Mouse (Mus musculus): ENCODE data around the gene Patl2. TPM values are rescaled to one million over a fixed set of nuclear protein-coding genes. Genes with fewer than 3 reads are reported as not detected.

The Patl2 gene
- total and polyA plus RNA-seq, 3 experiments, result not detected

DNA sequence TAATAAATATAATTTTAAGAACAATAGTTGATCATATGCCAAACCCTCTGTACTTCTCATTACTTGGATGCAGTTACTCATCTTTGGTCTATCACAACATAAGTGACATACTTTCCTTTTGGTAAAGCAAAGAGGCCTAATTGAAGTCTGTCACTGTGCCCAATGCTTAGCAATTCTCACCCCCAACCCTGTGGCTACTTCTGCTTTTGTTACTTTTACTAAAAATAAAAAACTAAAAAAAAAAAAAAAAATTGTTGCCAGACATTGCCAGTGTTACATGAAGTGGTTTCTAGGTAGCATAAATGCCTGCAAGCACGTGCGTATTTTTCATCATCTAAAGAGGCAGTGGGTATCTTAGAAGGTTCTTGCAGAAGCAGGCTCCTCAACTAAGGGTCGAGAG, 33.1 kb downstream of the Patl2 start:
- dilution Hi-C loops (cut with MboI; ENCODE audit: extremely low pct_ligation_motif_present, extremely low pct_unique_long_range_greater_than_20kb, low sequenced_read_pairs), result no loop called here
- H3K27ac ChIP-seq (ENCODE audit: insufficient read depth, low read depth), result no peak overlapping the region

DNA sequence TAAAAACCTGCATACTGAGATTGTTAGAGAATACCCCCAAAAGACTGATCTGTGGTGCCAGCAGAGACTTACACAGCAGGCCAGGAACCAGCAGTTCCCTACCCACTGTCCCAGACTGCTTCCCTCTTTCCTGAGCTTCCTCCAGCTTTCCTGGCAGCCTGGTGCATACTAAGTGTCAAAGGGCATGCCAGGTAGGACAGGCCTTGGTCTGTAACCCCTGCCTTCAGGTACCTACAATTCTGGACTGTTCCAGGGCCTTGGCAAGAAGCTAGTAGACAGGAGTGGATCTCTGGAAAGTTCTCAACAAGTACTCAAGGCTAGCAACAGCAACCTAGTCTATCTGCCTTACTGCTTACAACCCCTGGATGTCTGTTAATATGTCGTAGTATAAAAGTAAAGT, 34.8 kb downstream of the Patl2 start:
- Histone ChIP-seq H3K9ac (ENCODE audit: insufficient read depth, low read depth) (peak overlapping the region; percentile 100), H3K36me3 (replicated peaks in 1 of 2; ENCODE audit: control insufficient read depth in 1 of 2, insufficient read depth in 1 of 2, low read length in 1 of 2) (peaks cover 57 to 78% of the 10 kb centered on the region in 2 experiments), H3K4me2 (ENCODE audit: insufficient read depth, low read depth, poor library complexity, severe bottlenecking) (peak overlapping the region; percentile 100), H3K27ac (ENCODE audit: insufficient read depth, low read depth) (no peak overlapping the region), H3K4me1 (ENCODE audit: control insufficient read depth in 1 of 2, insufficient read depth in 2 of 2) (peaks cover 21 to 66% of the 10 kb centered on the region in 2 experiments), H3K27me3 (replicated peaks) (no peaks in the 10 kb centered on the region), H3K9me3 (replicated peaks; ENCODE audit: low read length) (peaks cover under 1% of the 10 kb centered on the region), H3K79me2 (replicated peaks; ENCODE audit: control insufficient read depth, extremely low read depth, insufficient read depth, poor library complexity, severe bottlenecking) (peaks cover 61% of the 10 kb centered on the region), H3K4me3 (replicated peaks in 1 of 3; ENCODE audit: low read depth in 2 of 3, low read length in 2 of 3, poor library complexity in 1 of 3) (peak overlapping the region; percentile 91 to 93 (median 92))
- in situ Hi-C loops (cut with MboI; ENCODE audit: low pct_ligation_motif_present, low pct_unique_long_range_greater_than_20kb, low sequenced_read_pairs), result no loop called here
- TF ChIP-seq SIN3A (IDR thresholded peaks at IDR 0.05; ENCODE audit: low read length) (no peak), CHD2 (IDR thresholded peaks at IDR 0.05; ENCODE audit: low read length) (0 out of 2 replicates have a peak, but pooled peaks have one; percentile 10), MAFK (IDR thresholded peaks at IDR 0.05; ENCODE audit: insufficient replicate concordance, low read length) (no peak), RAD21 (IDR thresholded peaks at IDR 0.05; ENCODE audit: low read depth, low read length) (no peak), NELFE (IDR thresholded peaks at IDR 0.05; ENCODE audit: low read depth, low read length) (no peak), CTCF (conservative IDR thresholded peaks at IDR 0.05 in 1 of 2, IDR thresholded peaks at IDR 0.05 in 1 of 2; ENCODE audit: low read depth in 2 of 2, low read length in 2 of 2) (no peak), ZMIZ1 (IDR thresholded peaks at IDR 0.05; ENCODE audit: low read depth, low read length) (peak; percentile 37; the same call in 1 of the 2 replicates), UBTF (IDR thresholded peaks at IDR 0.05; ENCODE audit: low read depth, low read length) (no peak)
- no peak for DNase-seq (ENCODE audit: extremely low read depth)
- dilution Hi-C loops (cut with MboI; ENCODE audit: extremely low pct_ligation_motif_present, extremely low pct_unique_long_range_greater_than_20kb, low sequenced_read_pairs), result no loop called here

More for the DNA sequence above, 33.1 kb downstream of the Patl2 start:
- H3K9ac ChIP-seq (ENCODE audit: insufficient read depth, low read depth), result no peak overlapping the region
- in situ Hi-C loops (cut with MboI; ENCODE audit: low pct_ligation_motif_present, low pct_unique_long_range_greater_than_20kb, low sequenced_read_pairs), result no loop called here
- TF ChIP-seq CHD1 (IDR thresholded peaks at IDR 0.05; ENCODE audit: low read depth, low read length) (no peak), JUND (conservative IDR thresholded peaks at IDR 0.05; ENCODE audit: low read depth, low read length) (no peak), ETS1 (conservative IDR thresholded peaks at IDR 0.05; ENCODE audit: low read depth, low read length) (no peak), TBP (conservative IDR thresholded peaks at IDR 0.05; ENCODE audit: low read depth, low read length) (no peak), ZC3H11A (IDR thresholded peaks at IDR 0.05; ENCODE audit: low read depth, low read length) (no peak), E2F4 (IDR thresholded peaks at IDR 0.05; ENCODE audit: insufficient replicate concordance, low read depth, low read length) (no peak), RAD21 (IDR thresholded peaks at IDR 0.05; ENCODE audit: low read depth, low read length) (no peak), KAT2A (IDR thresholded peaks at IDR 0.05; ENCODE audit: insufficient replicate concordance, low read length) (no peak), MAFK (IDR thresholded peaks at IDR 0.05; ENCODE audit: insufficient replicate concordance, low read length) (no peak), NELFE (IDR thresholded peaks at IDR 0.05; ENCODE audit: low read depth, low read length) (no peak), USF2 (conservative IDR thresholded peaks at IDR 0.05; ENCODE audit: low read depth, low read length) (no peak), USF1 (IDR thresholded peaks at IDR 0.05; ENCODE audit: low read depth, low read length) (no peak), RCOR1 (conservative IDR thresholded peaks at IDR 0.05; ENCODE audit: low read depth, low read length) (no peak), MYC (IDR thresholded peaks at IDR 0.05; ENCODE audit: low read depth, low read length) (no peak), ZKSCAN1 (IDR thresholded peaks at IDR 0.05; ENCODE audit: borderline replicate concordance, low read depth, low read length) (no peak), GABPA (IDR thresholded peaks at IDR 0.05; ENCODE audit: insufficient replicate concordance, low read depth, low read length) (no peak), IRF4 (IDR thresholded peaks at IDR 0.05; ENCODE audit: low read depth, low read length) (no peak), ELF1 (IDR thresholded peaks at IDR 0.05; ENCODE audit: low read depth, low read length) (no peak), MXI1 (IDR thresholded peaks at IDR 0.05; ENCODE audit: low read depth, low read length) (no peak)
- peaks cover 4% of the 10 kb centered on the region for H3K9me3 ChIP-seq (replicated peaks; ENCODE audit: low read length)
- peaks cover 60 to 83% of the 10 kb centered on the region in 2 experiments for H3K36me3 ChIP-seq (replicated peaks in 1 of 2; ENCODE audit: control insufficient read depth in 1 of 2, insufficient read depth in 1 of 2, low read length in 1 of 2)
- no peak for DNase-seq (ENCODE audit: extremely low read depth)
- no peaks in the 10 kb centered on the region for H3K27me3 ChIP-seq (replicated peaks)
- H3K4me3 ChIP-seq (replicated peaks in 1 of 3; ENCODE audit: low read depth in 2 of 3, low read length in 2 of 3, poor library complexity in 1 of 3), result no peak overlapping the region
- no peak overlapping the region; the same call in 1 of the 2 replicates for H3K4me2 ChIP-seq (ENCODE audit: insufficient read depth, low read depth, poor library complexity, severe bottlenecking)
- H3K79me2 ChIP-seq (replicated peaks; ENCODE audit: control insufficient read depth, extremely low read depth, insufficient read depth, poor library complexity, severe bottlenecking), result peaks cover 57% of the 10 kb centered on the region
- peaks cover 21 to 63% of the 10 kb centered on the region in 2 experiments for H3K4me1 ChIP-seq (ENCODE audit: control insufficient read depth in 1 of 2, insufficient read depth in 2 of 2)
